Mouse (Mus musculus): ENCODE data around the gene Wdr63. TPM values are rescaled to one million over a fixed set of nuclear protein-coding genes. Genes with fewer than 3 reads are reported as not detected.
A peak's percentile ranks its signal among the peaks of the same experiment; 100 is the strongest.

Wdr63 gene
- 0.07 and 0.40 TPM in 2 replicates for polyA plus RNA-seq (2015; fragmentation: Nextera tagmentation; extraction: Ambion mirVana)

- Histone ChIP-seq H3K4me3 (peak within 1 kb of the TSS; percentile 41), H3K9ac (peak within 1 kb of the TSS; percentile 44), H3K4me1 (replicated peaks) (peaks cover 13% of the 10 kb centered on the region), H3K9me3 (no peaks in the 10 kb centered on the region), H3K27me3 (no peaks in the 10 kb centered on the region), H3K36me3 (no peaks in the 10 kb centered on the region), H3K27ac (replicated peaks) (no peak within 1 kb of the TSS), H3K4me2 (peak within 1 kb of the TSS; percentile 80)
- ATAC-seq (ENCODE audit: low read depth) = peak; percentile 97
- 13% methylated on average over 18 of the region's 18 CpGs for whole genome bisulfite sequencing
These were observed at the start of gene Wdr63 for GRCm38 (mm10) chr3:146107921-146108571. Gene Wdr63, minus strand, starts transcription at chr3:146108130.

GRCm38 (mm10) chr3:146156811-146157210 lies 48.9 kb upstream of the Wdr63 start:
- 82% methylated on average over 2 of the region's 2 CpGs for WGBS
- ATAC-seq (ENCODE audit: low read depth) = no peak
- peaks cover 9% of the 10 kb centered on the region for H3K4me1 ChIP-seq (replicated peaks)
- H3K4me3 ChIP-seq = no peak overlapping the region
- H3K27ac ChIP-seq (replicated peaks) = no peak overlapping the region
- H3K4me2 ChIP-seq = no peak overlapping the region
- no peaks in the 10 kb centered on the region for H3K36me3 ChIP-seq
- H3K27me3 ChIP-seq = peaks cover 12% of the 10 kb centered on the region
- H3K9ac ChIP-seq = no peak overlapping the region
- no peaks in the 10 kb centered on the region for H3K9me3 ChIP-seq

GRCm38 (mm10) chr3:146155628-146156576 lies 48.0 kb upstream of the Wdr63 start:
- H3K4me1 ChIP-seq (replicated peaks) = peaks cover 9% of the 10 kb centered on the region
- no peak overlapping the region for H3K27ac ChIP-seq (replicated peaks)
- H3K9ac ChIP-seq = no peak overlapping the region
- no peak overlapping the region for H3K4me3 ChIP-seq
- H3K9me3 ChIP-seq = no peaks in the 10 kb centered on the region
- no peak for ATAC-seq (ENCODE audit: low read depth)
- peaks cover 21% of the 10 kb centered on the region for H3K27me3 ChIP-seq
- WGBS = 86% methylated on average over 13 of the region's 13 CpGs
- H3K36me3 ChIP-seq = no peaks in the 10 kb centered on the region
- H3K4me2 ChIP-seq = no peak overlapping the region

GRCm38 (mm10) chr3:146153862-146154611 lies 46.1 kb upstream of the Wdr63 start:
- Histone ChIP-seq H3K27ac (replicated peaks) (no peak overlapping the region), H3K4me3 (no peak overlapping the region), H3K4me1 (replicated peaks) (peaks cover 21% of the 10 kb centered on the region), H3K4me2 (0 out of 2 replicates have a peak overlapping the region, but pooled peaks have one; percentile 3), H3K27me3 (peaks cover 40% of the 10 kb centered on the region), H3K9ac (no peak overlapping the region), H3K9me3 (no peaks in the 10 kb centered on the region), H3K36me3 (no peaks in the 10 kb centered on the region)
- WGBS = 26% methylated on average over 12 of the region's 12 CpGs
- no peak for ATAC-seq (ENCODE audit: low read depth)

GRCm38 (mm10) chr3:146152913-146153312 lies 45.0 kb upstream of the Wdr63 start:
- H3K4me3 ChIP-seq = no peak overlapping the region
- H3K4me2 ChIP-seq = no peak overlapping the region
- no peak for ATAC-seq (ENCODE audit: low read depth)
- H3K9ac ChIP-seq = no peak overlapping the region
- H3K4me1 ChIP-seq (replicated peaks) = peaks cover 21% of the 10 kb centered on the region
- 61% methylated on average over 2 of the region's 2 CpGs for WGBS
- no peaks in the 10 kb centered on the region for H3K36me3 ChIP-seq
- no peak overlapping the region for H3K27ac ChIP-seq (replicated peaks)
- H3K9me3 ChIP-seq = no peaks in the 10 kb centered on the region
- H3K27me3 ChIP-seq = peaks cover 46% of the 10 kb centered on the region

GRCm38 (mm10) chr3:146152348-146152747 lies 44.4 kb upstream of the Wdr63 start:
- Histone ChIP-seq H3K36me3 (no peaks in the 10 kb centered on the region), H3K4me2 (no peak overlapping the region), H3K4me1 (replicated peaks) (peaks cover 21% of the 10 kb centered on the region), H3K9me3 (no peaks in the 10 kb centered on the region), H3K4me3 (no peak overlapping the region), H3K27me3 (peaks cover 46% of the 10 kb centered on the region), H3K27ac (replicated peaks) (no peak overlapping the region), H3K9ac (no peak overlapping the region)
- ATAC-seq (ENCODE audit: low read depth) = no peak
- WGBS = 86% methylated on average over 8 of the region's 8 CpGs

GRCm38 (mm10) chr3:146151755-146152154 lies 43.8 kb upstream of the Wdr63 start:
- Histone ChIP-seq H3K4me3 (no peak overlapping the region), H3K27me3 (peaks cover 46% of the 10 kb centered on the region), H3K36me3 (no peaks in the 10 kb centered on the region), H3K4me2 (no peak overlapping the region), H3K9me3 (no peaks in the 10 kb centered on the region), H3K9ac (no peak overlapping the region), H3K4me1 (replicated peaks) (peaks cover 21% of the 10 kb centered on the region), H3K27ac (replicated peaks) (no peak overlapping the region)
- ATAC-seq (ENCODE audit: low read depth) = no peak
- 92% methylated on average over 8 of the region's 8 CpGs for WGBS

GRCm38 (mm10) chr3:146151328-146151727 lies 43.4 kb upstream of the Wdr63 start:
- H3K27me3 ChIP-seq = peaks cover 46% of the 10 kb centered on the region
- no peak for ATAC-seq (ENCODE audit: low read depth)

GRCm38 (mm10) chr3:146150560-146150959 lies 42.6 kb upstream of the Wdr63 start:
- H3K4me2 ChIP-seq = peak overlapping the region; percentile 83
- no peak overlapping the region for H3K27ac ChIP-seq (replicated peaks)
- H3K9ac ChIP-seq = peak overlapping the region; percentile 63; the same call in 1 of the 2 replicates
- peaks cover 21% of the 10 kb centered on the region for H3K4me1 ChIP-seq (replicated peaks)
- peaks cover 46% of the 10 kb centered on the region for H3K27me3 ChIP-seq
- peak overlapping the region; percentile 41 for H3K4me3 ChIP-seq
- WGBS = 16% methylated on average over 11 of the region's 11 CpGs
- H3K36me3 ChIP-seq = no peaks in the 10 kb centered on the region
- H3K9me3 ChIP-seq = no peaks in the 10 kb centered on the region
- ATAC-seq (ENCODE audit: low read depth) = no peak

More at GRCm38 (mm10) chr3:146151328-146151727, 43.4 kb upstream of the Wdr63 start:
- 94% methylated on average over 10 of the region's 10 CpGs for WGBS
- no peak overlapping the region for H3K27ac ChIP-seq (replicated peaks)
- no peaks in the 10 kb centered on the region for H3K9me3 ChIP-seq
- no peaks in the 10 kb centered on the region for H3K36me3 ChIP-seq
- H3K4me2 ChIP-seq = no peak overlapping the region
- peaks cover 21% of the 10 kb centered on the region for H3K4me1 ChIP-seq (replicated peaks)
- H3K9ac ChIP-seq = no peak overlapping the region
- H3K4me3 ChIP-seq = no peak overlapping the region

GRCm38 (mm10) chr3:146150058-146150400 lies 42.1 kb upstream of the Wdr63 start:
- Histone ChIP-seq H3K4me1 (replicated peaks) (peaks cover 21% of the 10 kb centered on the region), H3K36me3 (no peaks in the 10 kb centered on the region), H3K27me3 (peaks cover 46% of the 10 kb centered on the region), H3K27ac (replicated peaks) (no peak overlapping the region), H3K9me3 (peaks cover 5% of the 10 kb centered on the region), H3K9ac (peak overlapping the region; percentile 63), H3K4me3 (peak overlapping the region; percentile 41), H3K4me2 (peak overlapping the region; percentile 83)
- WGBS = under 1% methylated on average over 26 of the region's 26 CpGs
- ATAC-seq (ENCODE audit: low read depth) = peak; percentile 59; the same call in 1 of the 2 replicates

- WGBS = 13% methylated on average over 33 of the region's 34 CpGs
These were observed 41.5 kb upstream of the Wdr63 start, which contains the start of gene Mcoln2 for GRCm38 (mm10) chr3:146149156-146150057. Gene Mcoln2, plus strand, starts transcription at chr3:146149833.

More at GRCm38 (mm10) chr3:146149156-146150057, 41.5 kb upstream of the Wdr63 start, which contains the start of gene Mcoln2:
- Histone ChIP-seq H3K27ac (replicated peaks) (no peak within 1 kb of the TSS), H3K4me1 (replicated peaks) (peaks cover 21% of the 10 kb centered on the region), H3K27me3 (peaks cover 46% of the 10 kb centered on the region), H3K36me3 (no peaks in the 10 kb centered on the region), H3K4me2 (peak within 1 kb of the TSS; percentile 83), H3K9ac (peak within 1 kb of the TSS; percentile 63), H3K9me3 (peaks cover 5% of the 10 kb centered on the region), H3K4me3 (peak within 1 kb of the TSS; percentile 41)
- ATAC-seq (ENCODE audit: low read depth) = peak; percentile 40; the same call in 1 of the 2 replicates
